Mouse (Mus musculus) midbrain, embryonic 16.5 days (tissue): ENCODE measurements around the gene Slc43a1. TPM values are rescaled to one million over a fixed set of nuclear protein-coding genes. Genes with fewer than 3 reads are reported as not detected.

Experiments used
- ATAC-seq: fragments of 200-750 bp; cut with Nextera tagmentation; 2 replicates; pipeline ENCODE4 v1.8.0; 2017; ENCODE audit warnings: moderate TSS enrichment
- H3K27ac ChIP-seq: fragments of 300-500 bp; sonication (generic); 2 replicates; pipeline ENCODE4 v1.5.1; 2014; ENCODE audit warnings: mild to moderate bottlenecking, low read length, mixed read lengths
- H3K27me3 ChIP-seq: fragments of 300-500 bp; sonication (generic); 2 replicates; pipeline ENCODE4 v1.6.1; 2014; ENCODE audit warnings: low read depth, low read length, mixed read lengths; ENCODE audit not compliant: control insufficient read depth, insufficient read depth
- H3K36me3 ChIP-seq: fragments of 300-500 bp; sonication (generic); 2 replicates; pipeline ENCODE4 v1.6.1; 2014; ENCODE audit warnings: mild to moderate bottlenecking, low read length, moderate library complexity, mixed read lengths; ENCODE audit not compliant: control insufficient read depth, insufficient read depth
- H3K4me1 ChIP-seq: fragments of 300-500 bp; sonication (generic); 2 replicates; pipeline ENCODE4 v1.6.1; 2014; ENCODE audit warnings: mild to moderate bottlenecking, low read length, mixed read lengths; ENCODE audit not compliant: control insufficient read depth, insufficient read depth
- H3K4me2 ChIP-seq: fragments of 300-500 bp; sonication (generic); 2 replicates; pipeline ENCODE4 v1.6.1; 2014; ENCODE audit warnings: mild to moderate bottlenecking, low read length, mixed read lengths
- H3K4me3 ChIP-seq: fragments of 300-500 bp; sonication (generic); 2 replicates; pipeline ENCODE4 v1.5.1; 2014; ENCODE audit warnings: low read depth, mild to moderate bottlenecking, low read length, moderate library complexity, mixed read lengths
- H3K9ac ChIP-seq: fragments of 300-500 bp; sonication (generic); 2 replicates; pipeline ENCODE4 v1.6.1; 2014; ENCODE audit warnings: low read depth, low read length, mixed read lengths
- H3K9me3 ChIP-seq: fragments of 300-500 bp; sonication (generic); replicated peaks from 2 replicates; pipeline ENCODE4 v1.6.1; 2014; ENCODE audit warnings: mild to moderate bottlenecking, low read length, mixed read lengths; ENCODE audit not compliant: control insufficient read depth, poor library complexity, severe bottlenecking
- WGBS: fragments of 180-500 bp; shearing (Covaris S2); extraction: QIAGEN DNeasy Blood & Tissue Kit; methylation state at CpG from one replicate; pipeline ENCODE4 v1.1.7; 2014; 5-methylcytosine and 5-hydroxymethylcytosine counted together
- polyA plus RNA-seq: library from polyadenylated mRNA; unstranded; fragments of >200 nt; fragmentation: Nextera tagmentation; extraction: Ambion mirVana; gene quantifications from 2 replicates; pipeline ENCODE4 v1.2.1, GENCODE M21; 2015

The Slc43a1 gene
- polyA plus RNA-seq, 1 experiment from 2014 or later = 0.73 TPM

GRCm38 (mm10) chr2:84868977-84869376, 30.3 kb downstream of the Slc43a1 start:
- Histone ChIP-seq H3K4me2 (no peak overlapping the region), H3K36me3 (no peaks in the 10 kb centered on the region), H3K27me3 (peaks cover 55% of the 10 kb centered on the region), H3K4me3 (no peak overlapping the region), H3K9ac (no peak overlapping the region), H3K27ac (no peak overlapping the region), H3K9me3 (no peaks in the 10 kb centered on the region), H3K4me1 (peaks cover 17% of the 10 kb centered on the region)
- 64% methylated on average over 2 of the region's 2 CpGs for WGBS
- ATAC-seq = no peak

GRCm38 (mm10) chr2:84870623-84871160, 32.0 kb downstream of the Slc43a1 start:
- Histone ChIP-seq H3K4me2 (no peak overlapping the region), H3K27ac (no peak overlapping the region), H3K4me3 (no peak overlapping the region), H3K36me3 (no peaks in the 10 kb centered on the region), H3K9ac (no peak overlapping the region), H3K27me3 (peaks cover 56% of the 10 kb centered on the region), H3K9me3 (no peaks in the 10 kb centered on the region), H3K4me1 (peaks cover 16% of the 10 kb centered on the region)
- WGBS = 68% methylated on average over 4 of the region's 4 CpGs
- ATAC-seq = no peak

GRCm38 (mm10) chr2:84872105-84872716, 33.6 kb downstream of the Slc43a1 start:
- Histone ChIP-seq H3K36me3 (no peaks in the 10 kb centered on the region; the same call in 1 of the 2 replicates), H3K4me3 (peak overlapping the region; percentile 50), H3K4me1 (peaks cover 9% of the 10 kb centered on the region), H3K27me3 (peaks cover 45% of the 10 kb centered on the region), H3K27ac (no peak overlapping the region), H3K9ac (peak overlapping the region; percentile 64), H3K4me2 (peak overlapping the region; percentile 71), H3K9me3 (no peaks in the 10 kb centered on the region)
- WGBS = 1% methylated on average over 67 of the region's 78 CpGs
- peak; percentile 60 for ATAC-seq

GRCm38 (mm10) chr2:84875842-84876241, 37.2 kb downstream of the Slc43a1 start:
- Histone ChIP-seq H3K4me3 (no peak overlapping the region), H3K4me1 (peaks cover 9% of the 10 kb centered on the region), H3K9ac (no peak overlapping the region), H3K27ac (no peak overlapping the region), H3K9me3 (no peaks in the 10 kb centered on the region), H3K27me3 (peaks cover 32% of the 10 kb centered on the region), H3K4me2 (no peak overlapping the region), H3K36me3 (no peaks in the 10 kb centered on the region; the same call in 1 of the 2 replicates)
- 54% methylated on average over 6 of the region's 6 CpGs for WGBS
- no peak for ATAC-seq

- Histone ChIP-seq H3K4me1 (peaks cover 6% of the 10 kb centered on the region; the same call in 1 of the 2 replicates), H3K9ac (no peak overlapping the region), H3K9me3 (no peaks in the 10 kb centered on the region), H3K4me2 (no peak overlapping the region), H3K4me3 (no peak overlapping the region), H3K27ac (no peak overlapping the region), H3K36me3 (no peaks in the 10 kb centered on the region; the same call in 1 of the 2 replicates), H3K27me3 (peaks cover 13% of the 10 kb centered on the region)
- WGBS = 85% methylated on average over 8 of the region's 8 CpGs
- no peak for ATAC-seq
These were observed 41.9 kb downstream of the Slc43a1 start for GRCm38 (mm10) chr2:84880590-84880989.

GRCm38 (mm10) chr2:84882606-84883005, 44.0 kb downstream of the Slc43a1 start:
- Histone ChIP-seq H3K27ac (no peak overlapping the region), H3K9ac (no peak overlapping the region), H3K4me3 (no peak overlapping the region), H3K9me3 (no peaks in the 10 kb centered on the region), H3K36me3 (no peaks in the 10 kb centered on the region), H3K4me2 (peak overlapping the region; percentile 49), H3K4me1 (peaks cover 11% of the 10 kb centered on the region), H3K27me3 (peaks cover 19% of the 10 kb centered on the region)
- 8% methylated on average over 23 of the region's 23 CpGs for WGBS
- ATAC-seq = no peak

GRCm38 (mm10) chr2:84883084-84883483, 44.4 kb downstream of the Slc43a1 start:
- WGBS = 4% methylated on average over 6 of the region's 6 CpGs
- H3K4me3 ChIP-seq = 0 out of 2 replicates have a peak overlapping the region, but pooled peaks have one; percentile 6
- ATAC-seq = no peak
- peaks cover 24% of the 10 kb centered on the region for H3K27me3 ChIP-seq
- no peak overlapping the region for H3K9ac ChIP-seq
- no peak overlapping the region for H3K27ac ChIP-seq
- H3K9me3 ChIP-seq = no peaks in the 10 kb centered on the region
- peak overlapping the region; percentile 49 for H3K4me2 ChIP-seq
- H3K36me3 ChIP-seq = no peaks in the 10 kb centered on the region
- H3K4me1 ChIP-seq = peaks cover 16% of the 10 kb centered on the region

GRCm38 (mm10) chr2:84883530-84883929, 44.9 kb downstream of the Slc43a1 start:
- Histone ChIP-seq H3K4me2 (peak overlapping the region; percentile 49), H3K4me1 (peaks cover 17% of the 10 kb centered on the region), H3K27ac (no peak overlapping the region), H3K9me3 (no peaks in the 10 kb centered on the region), H3K4me3 (peak overlapping the region; percentile 6; the same call in 1 of the 2 replicates), H3K27me3 (peaks cover 25% of the 10 kb centered on the region), H3K9ac (0 out of 2 replicates have a peak overlapping the region, but pooled peaks have one; percentile 39), H3K36me3 (no peaks in the 10 kb centered on the region)
- 4% methylated on average over 9 of the region's 11 CpGs for WGBS
- ATAC-seq = no peak

- no peaks in the 10 kb centered on the region for H3K36me3 ChIP-seq
- 64% methylated on average over 4 of the region's 4 CpGs for WGBS
- no peaks in the 10 kb centered on the region for H3K9me3 ChIP-seq
- H3K4me2 ChIP-seq = peak overlapping the region; percentile 49; the same call in 1 of the 2 replicates
- H3K9ac ChIP-seq = no peak overlapping the region
- H3K4me1 ChIP-seq = peaks cover 20% of the 10 kb centered on the region
- H3K4me3 ChIP-seq = no peak overlapping the region
- H3K27me3 ChIP-seq = peaks cover 25% of the 10 kb centered on the region
- H3K27ac ChIP-seq = no peak overlapping the region
- ATAC-seq = no peak
These were observed 45.3 kb downstream of the Slc43a1 start for GRCm38 (mm10) chr2:84883942-84884341.
